Mouse (Mus musculus): ENCODE data around the gene Kcnq1. TPM values are rescaled to one million over a fixed set of nuclear protein-coding genes. Genes with fewer than 3 reads are reported as not detected.

The Kcnq1 gene
- not detected for polyA plus RNA-seq (2017; shearing (Covaris generic))

GRCm38 (mm10) chr7:143106062-143106461 lies at the start of gene Kcnq1:
Gene Kcnq1, plus strand, starts transcription at chr7:143106362.

GRCm38 (mm10) chr7:143068882-143069591 lies 37.1 kb upstream of the Kcnq1 start, which contains the start of gene Tssc4:
Gene Tssc4, plus strand, starts transcription at chr7:143069249.

GRCm38 (mm10) chr7:143094592-143095553 lies 11.3 kb upstream of the Kcnq1 start, which contains the start of gene Trpm5:
Gene Trpm5, minus strand, starts transcription at chr7:143094642.

DNA sequence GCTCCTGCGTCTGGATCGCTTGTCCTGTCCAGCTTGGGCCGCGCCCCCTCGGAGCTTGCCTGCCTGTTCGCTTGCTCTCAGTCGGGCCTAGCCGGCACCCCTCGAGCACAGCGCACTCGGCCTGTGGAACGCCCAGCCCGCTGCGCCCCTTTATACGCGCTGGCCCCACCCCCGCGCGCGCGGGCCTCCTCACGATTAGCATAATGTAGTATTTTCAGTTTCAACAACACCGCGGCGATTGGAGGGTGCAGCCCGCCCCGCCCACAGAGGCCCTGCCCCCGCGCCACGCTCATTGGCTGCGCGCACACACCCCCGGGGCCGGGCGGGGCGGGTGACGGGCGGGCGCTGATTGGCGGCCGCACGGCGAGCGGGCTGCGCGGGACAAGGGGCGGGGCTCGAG lies 354.7 kb downstream of the Kcnq1 start, which contains the start of gene Cdkn1c:
Gene Cdkn1c, minus strand, starts transcription at position 177 of the 400 bp plus-strand sequence.

GRCm38 (mm10) chr7:143473347-143474101 lies 367.4 kb downstream of the Kcnq1 start, which contains the start of gene Slc22a18:
Gene Slc22a18, plus strand, starts transcription at chr7:143473736.

Other genes with a start within 250 kb of the Kcnq1 start
- gene Th, start 175.2 kb upstream of the Kcnq1 start, polyA plus RNA-seq (2017; shearing (Covaris generic)), result not detected
- 2.2 TPM for gene Ascl2, start 137.1 kb upstream of the Kcnq1 start, polyA plus RNA-seq (2017; shearing (Covaris generic))
- 732 TPM for gene Tspan32, start 101.3 kb upstream of the Kcnq1 start, polyA plus RNA-seq (2017; shearing (Covaris generic))
- gene Cd81, start 53.6 kb upstream of the Kcnq1 start, polyA plus RNA-seq (2017; shearing (Covaris generic)), result 198 TPM
- 62.1 TPM for gene Tssc4, start 37.1 kb upstream of the Kcnq1 start, polyA plus RNA-seq (2017; shearing (Covaris generic))
- gene Trpm5, start 11.7 kb upstream of the Kcnq1 start, polyA plus RNA-seq (2017; shearing (Covaris generic)), result not detected

Measured in CD4-positive, CD25-positive, alpha-beta regulatory T cell, adult 9 weeks (primary cell).